In the genomic region with DNA sequence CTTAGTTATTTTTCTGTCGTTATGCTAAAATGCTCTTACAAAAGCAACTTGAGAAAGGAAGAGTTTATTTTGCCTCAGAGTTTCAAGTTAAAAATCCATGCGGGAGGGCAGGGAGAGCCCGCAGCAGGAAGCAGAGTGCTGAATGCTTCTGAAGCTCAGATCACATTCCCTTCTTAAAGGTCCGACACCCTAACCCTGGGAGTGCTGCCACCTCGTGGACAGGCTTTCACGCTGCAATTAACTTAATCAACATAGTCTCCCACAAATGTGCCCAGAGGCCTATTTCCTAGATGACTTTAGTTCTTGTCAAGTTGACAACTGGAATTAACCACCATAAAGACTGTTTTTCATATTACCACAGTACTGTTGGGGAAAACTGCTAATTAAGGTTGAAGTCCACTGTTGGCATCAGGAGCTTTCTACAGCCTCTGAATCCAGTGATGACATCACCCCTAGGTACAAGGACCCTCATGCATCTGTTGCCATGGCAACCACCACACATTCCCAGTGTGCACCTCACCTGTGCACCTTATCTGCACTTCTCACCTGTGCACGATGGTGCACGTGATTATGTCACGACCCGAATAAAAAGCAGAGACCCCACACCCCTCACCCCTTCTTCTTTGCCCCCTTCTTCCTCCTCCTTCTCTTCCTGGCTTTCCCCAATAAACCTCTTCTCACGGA, we compare ENCODE assay signal across 8 mouse cellular contexts. TPM values are rescaled to one million over a fixed set of nuclear protein-coding genes. Genes with fewer than 3 reads are reported as not detected.
DNase-seq lines count a peak whose midpoint lies in the region; ATAC-seq and TF ChIP-seq lines count a peak whose summit lies in the region.

No protein-coding gene starts in this region.

- H3K9me3 ChIP-seq in hindbrain, embryonic 11.5 days (ENCODE audit: control insufficient read depth, low read length), result no peaks in the 10 kb centered on the region
- H3K9me3 ChIP-seq in hindbrain, embryonic 12.5 days (replicated peaks), result no peaks in the 10 kb centered on the region
- H3K9me3 ChIP-seq in E14TG2a.4 (ENCODE audit: low read length), result no peaks in the 10 kb centered on the region
- H3K9me3 ChIP-seq in forebrain, postnatal 0 days (ENCODE audit: low read length), result no peaks in the 10 kb centered on the region
- peaks cover 9% of the 10 kb centered on the region for H3K9me3 ChIP-seq in megakaryocyte, embryonic 14.5 days

- no peak overlapping the region for H3K4me3 ChIP-seq in hindbrain, embryonic 11.5 days (ENCODE audit: low read depth, low read length)
- H3K4me3 ChIP-seq in hindbrain, embryonic 12.5 days, result no peak overlapping the region
- H3K4me3 ChIP-seq in E14TG2a.4 (replicated peaks; ENCODE audit: low read length), result no peak overlapping the region
- no peak overlapping the region for H3K4me3 ChIP-seq in forebrain, postnatal 0 days (ENCODE audit: low read depth, low read length)
- H3K4me3 ChIP-seq in megakaryocyte, embryonic 14.5 days (replicated peaks), result peak overlapping the region; percentile 26

- peaks cover 3% of the 10 kb centered on the region; the same call in 1 of the 2 replicates for H3K27me3 ChIP-seq in hindbrain, embryonic 11.5 days (ENCODE audit: control insufficient read depth, insufficient read depth, low read length)
- peaks cover 16% of the 10 kb centered on the region for H3K27me3 ChIP-seq in hindbrain, embryonic 12.5 days
- no peaks in the 10 kb centered on the region for H3K27me3 ChIP-seq in E14TG2a.4 (ENCODE audit: insufficient read depth, low read length)
- H3K27me3 ChIP-seq in forebrain, postnatal 0 days (ENCODE audit: insufficient read depth, low read length), result no peaks in the 10 kb centered on the region
- H3K27me3 ChIP-seq in megakaryocyte, embryonic 14.5 days (replicated peaks), result peaks cover 2% of the 10 kb centered on the region
- H3K27me3 ChIP-seq in splenic B cell, adult 2 months (ENCODE audit: control insufficient read depth, insufficient read depth, low read length, poor library complexity, severe bottlenecking), result no peaks in the 10 kb centered on the region

- no peak overlapping the region for H3K9ac ChIP-seq in hindbrain, embryonic 11.5 days (ENCODE audit: low read depth, low read length)
- H3K9ac ChIP-seq in hindbrain, embryonic 12.5 days, result no peak overlapping the region
- no peak overlapping the region for H3K9ac ChIP-seq in forebrain, postnatal 0 days

- 37% methylated on average over 11 of the region's 11 CpGs for WGBS in hindbrain, embryonic 11.5 days
- WGBS in hindbrain, embryonic 12.5 days, result 38% methylated on average over 11 of the region's 11 CpGs
- 34% methylated on average over 11 of the region's 11 CpGs for WGBS in forebrain, postnatal 0 days

- no peak for ATAC-seq in hindbrain, embryonic 11.5 days (ENCODE audit: low FRiP score)
- no peak for ATAC-seq in hindbrain, embryonic 12.5 days (ENCODE audit: low FRiP score)
- ATAC-seq in forebrain, postnatal 0 days, result 0 out of 2 replicates have a peak, but pooled peaks have one; percentile 32

- H3K36me3 ChIP-seq in hindbrain, embryonic 11.5 days (ENCODE audit: control insufficient read depth, insufficient read depth, low read length), result no peaks in the 10 kb centered on the region
- H3K36me3 ChIP-seq in hindbrain, embryonic 12.5 days, result 0 out of 2 replicates have a peak, but pooled peaks cover 3% of the 10 kb centered on the region
- no peaks in the 10 kb centered on the region for H3K36me3 ChIP-seq in E14TG2a.4 (ENCODE audit: insufficient read depth, low read length)
- no peaks in the 10 kb centered on the region for H3K36me3 ChIP-seq in forebrain, postnatal 0 days (ENCODE audit: insufficient read depth)
- peaks cover 13% of the 10 kb centered on the region for H3K36me3 ChIP-seq in megakaryocyte, embryonic 14.5 days (replicated peaks; ENCODE audit: low read length)
- H3K36me3 ChIP-seq in splenic B cell, adult 2 months (ENCODE audit: control insufficient read depth, insufficient read depth, low read length, poor library complexity, severe bottlenecking), result no peaks in the 10 kb centered on the region

- peak; percentile 61 for TF ChIP-seq CTCF in E14TG2a.4 (conservative IDR thresholded peaks at IDR 0.05; ENCODE audit: low read length)
- TF ChIP-seq CTCF in forebrain, postnatal 0 days (IDR thresholded peaks at IDR 0.05; ENCODE audit: low read depth), result peak; percentile 71

- H3K4me2 ChIP-seq in hindbrain, embryonic 11.5 days (replicated peaks; ENCODE audit: low read depth, low read length), result no peak overlapping the region
- H3K4me2 ChIP-seq in hindbrain, embryonic 12.5 days (replicated peaks), result no peak overlapping the region
- no peak overlapping the region for H3K4me2 ChIP-seq in forebrain, postnatal 0 days (ENCODE audit: low read depth)

- peak; percentile 78 for DNase-seq in hindbrain, embryonic 11.5 days (ENCODE audit: low spot score)
- peak; percentile 69 for DNase-seq in c-Kit-positive CD71-positive TER-119-negative erythroid progenitor cells, embryonic 14.5 days (ENCODE audit: low read depth)
- DNase-seq in forebrain, postnatal 0 days, result peak; percentile 47
- peak; percentile 79 to 81 for DNase-seq in kidney, postnatal 4 days
- DNase-seq in splenic B cell, adult 2 months (ENCODE audit: low read depth, low spot score), result peak; percentile 80

- no peak overlapping the region for H3K27ac ChIP-seq in hindbrain, embryonic 11.5 days (ENCODE audit: low read depth, low read length)
- H3K27ac ChIP-seq in hindbrain, embryonic 12.5 days, result no peak overlapping the region
- no peak overlapping the region for H3K27ac ChIP-seq in forebrain, postnatal 0 days (ENCODE audit: low read depth, low read length)

- H3K4me1 ChIP-seq in hindbrain, embryonic 11.5 days (replicated peaks; ENCODE audit: control insufficient read depth, insufficient read depth, low read length), result no peaks in the 10 kb centered on the region
- H3K4me1 ChIP-seq in hindbrain, embryonic 12.5 days, result no peaks in the 10 kb centered on the region
- peaks cover 14% of the 10 kb centered on the region for H3K4me1 ChIP-seq in E14TG2a.4 (replicated peaks; ENCODE audit: low read depth, low read length)
- no peaks in the 10 kb centered on the region for H3K4me1 ChIP-seq in forebrain, postnatal 0 days (ENCODE audit: insufficient read depth)
- H3K4me1 ChIP-seq in megakaryocyte, embryonic 14.5 days, result peaks cover 15% of the 10 kb centered on the region

RNA-seq across cellular contexts. Expression of gene Tomm7, which starts 17.5 kb away (rescaled TPM):
- 107 and 113 TPM in 2 replicates for polyA plus RNA-seq in hindbrain, embryonic 11.5 days (2014; fragmentation: Nextera tagmentation; extraction: Ambion mirVana)
- 91.8 and 104 TPM in 2 replicates for polyA plus RNA-seq in hindbrain, embryonic 12.5 days (2016; fragmentation: Nextera tagmentation; extraction: Ambion mirVana)
- total RNA-seq in forebrain, postnatal 0 days (2014; rRNA removed), result 26.3 and 39.1 TPM in 2 replicates
- polyA plus RNA-seq in forebrain, postnatal 0 days (2015; fragmentation: Nextera tagmentation; extraction: Ambion mirVana), result 83.3 and 109 TPM in 2 replicates
- 1.6 and 14.7 TPM in 2 replicates for polyA plus RNA-seq in megakaryocyte, embryonic 14.5 days (2012; ENCODE audit: insufficient read depth, low replicate concordance)

RNA-seq across cellular contexts. Expression of gene Rint1, which starts 39.0 kb away (rescaled TPM):
- polyA plus RNA-seq in hindbrain, embryonic 11.5 days (2014; fragmentation: Nextera tagmentation; extraction: Ambion mirVana), result 30.6 and 32.1 TPM in 2 replicates
- polyA plus RNA-seq in hindbrain, embryonic 12.5 days (2016; fragmentation: Nextera tagmentation; extraction: Ambion mirVana), result 39.6 and 40.1 TPM in 2 replicates
- total RNA-seq in forebrain, postnatal 0 days (2014; rRNA removed), result 24.0 and 33.3 TPM in 2 replicates
- polyA plus RNA-seq in forebrain, postnatal 0 days (2015; fragmentation: Nextera tagmentation; extraction: Ambion mirVana), result 14.1 and 18.7 TPM in 2 replicates
- 2.9 and 11.2 TPM in 2 replicates for polyA plus RNA-seq in megakaryocyte, embryonic 14.5 days (2012; ENCODE audit: insufficient read depth, low replicate concordance)

RNA-seq across cellular contexts. Expression of gene Pus7, which starts 43.0 kb away (rescaled TPM):
- polyA plus RNA-seq in hindbrain, embryonic 11.5 days (2014; fragmentation: Nextera tagmentation; extraction: Ambion mirVana), result 23.8 and 25.3 TPM in 2 replicates
- 24.1 and 25.6 TPM in 2 replicates for polyA plus RNA-seq in hindbrain, embryonic 12.5 days (2016; fragmentation: Nextera tagmentation; extraction: Ambion mirVana)
- total RNA-seq in forebrain, postnatal 0 days (2014; rRNA removed), result 18.9 and 22.5 TPM in 2 replicates
- polyA plus RNA-seq in forebrain, postnatal 0 days (2015; fragmentation: Nextera tagmentation; extraction: Ambion mirVana), result 10.0 and 15.5 TPM in 2 replicates
- polyA plus RNA-seq in megakaryocyte, embryonic 14.5 days (2012; ENCODE audit: insufficient read depth, low replicate concordance), result 2.8 and 3.6 TPM in 2 replicates
